8 mouse cellular contexts compared by ENCODE assay signal in genomic region chr13:21179724-21180550, GRCm38 (mm10). TPM values are rescaled to one million over a fixed set of nuclear protein-coding genes. Genes with fewer than 3 reads are reported as not detected.
A peak's percentile ranks its signal among the peaks of the same experiment; 100 is the strongest.
DNase-seq lines count a peak whose midpoint lies in the region; ATAC-seq and TF ChIP-seq lines count a peak whose summit lies in the region.

No protein-coding gene starts in this region.

- in situ Hi-C loops in Patski (cut with MboI; ENCODE audit: low pct_unique_long_range_greater_than_20kb) = loop anchor here (10.0 kb wide), 2 partner anchors 545 to 765 kb away; partner anchors contain the start of genes Hist1h2bm and Zfp184

- H3K4me3 ChIP-seq in hindbrain, embryonic 13.5 days = peak overlapping the region; percentile 99

- no peaks in the 10 kb centered on the region for H3K27me3 ChIP-seq in Patski
- H3K27me3 ChIP-seq in hindbrain, embryonic 13.5 days = 0 out of 2 replicates have a peak, but pooled peaks cover 2% of the 10 kb centered on the region

- H3K4me2 ChIP-seq in hindbrain, embryonic 13.5 days = peak overlapping the region; percentile 89

- TF ChIP-seq CTCF in Patski (IDR thresholded peaks at IDR 0.05) = no peak

- no peak for DNase-seq in Patski (ENCODE audit: low read depth, low spot score)
- DNase-seq in cerebellum, postnatal 10 days = peak; percentile 86
- DNase-seq in frontal cortex, postnatal 14 days (ENCODE audit: low spot score in 2 of 2) = peak; percentile 82 to 83
- peak; percentile 81 for DNase-seq in left cerebral cortex, adult 11 months (ENCODE audit: low spot score)
- peak; percentile 96 for DNase-seq in lung, postnatal 36 days
- peak; percentile 93 for DNase-seq in retina, postnatal 1 day
- DNase-seq in thymus, postnatal 4 days = peak; percentile 86

- WGBS in hindbrain, embryonic 13.5 days = under 1% methylated on average over 77 of the region's 80 CpGs

- peak overlapping the region; percentile 89 for H3K9ac ChIP-seq in hindbrain, embryonic 13.5 days

- POLR2A ChIA-PET in Patski (lab: Charles Lee) = no interaction called here

- peak overlapping the region; percentile 97 for H3K27ac ChIP-seq in hindbrain, embryonic 13.5 days

- peak; percentile 93 for ATAC-seq in Patski
- ATAC-seq in hindbrain, embryonic 13.5 days (ENCODE audit: low FRiP score) = peak; percentile 96

- H3K9me3 ChIP-seq in hindbrain, embryonic 13.5 days = no peaks in the 10 kb centered on the region

- peaks cover 22% of the 10 kb centered on the region for H3K36me3 ChIP-seq in hindbrain, embryonic 13.5 days

- peaks cover 35% of the 10 kb centered on the region for H3K4me1 ChIP-seq in hindbrain, embryonic 13.5 days (replicated peaks)

- CTCF ChIA-PET in Patski (lab: Charles Lee) = interaction anchor here (1.5 to 2.0 kb wide), 2 partner anchors 16 to 19 kb away, joined by 3 to 5 read pairs; no protein-coding TSS in a partner anchor

RNA-seq across cellular contexts. Expression of gene Trim27, which starts 0.7 kb away (rescaled TPM):
- 57.8 TPM for polyA plus RNA-seq in Patski (2021)
- polyA plus RNA-seq in hindbrain, embryonic 13.5 days (2015; fragmentation: Nextera tagmentation; extraction: Ambion mirVana) = 82.6 and 82.9 TPM in 2 replicates

RNA-seq across cellular contexts. Expression of gene Olfr1368, which starts 34.3 kb away (rescaled TPM):
- polyA plus RNA-seq in Patski (2021) = not detected
- not detected in 2 replicates for polyA plus RNA-seq in hindbrain, embryonic 13.5 days (2015; fragmentation: Nextera tagmentation; extraction: Ambion mirVana)

RNA-seq across cellular contexts. Expression of gene Olfr263, which starts 50.5 kb away (rescaled TPM):
- polyA plus RNA-seq in Patski (2021) = not detected
- polyA plus RNA-seq in hindbrain, embryonic 13.5 days (2015; fragmentation: Nextera tagmentation; extraction: Ambion mirVana) = not detected in 2 replicates
